Mouse (Mus musculus): Measurements from ENCODE around the gene Isoc2a.

Gene Isoc2a

DNA sequence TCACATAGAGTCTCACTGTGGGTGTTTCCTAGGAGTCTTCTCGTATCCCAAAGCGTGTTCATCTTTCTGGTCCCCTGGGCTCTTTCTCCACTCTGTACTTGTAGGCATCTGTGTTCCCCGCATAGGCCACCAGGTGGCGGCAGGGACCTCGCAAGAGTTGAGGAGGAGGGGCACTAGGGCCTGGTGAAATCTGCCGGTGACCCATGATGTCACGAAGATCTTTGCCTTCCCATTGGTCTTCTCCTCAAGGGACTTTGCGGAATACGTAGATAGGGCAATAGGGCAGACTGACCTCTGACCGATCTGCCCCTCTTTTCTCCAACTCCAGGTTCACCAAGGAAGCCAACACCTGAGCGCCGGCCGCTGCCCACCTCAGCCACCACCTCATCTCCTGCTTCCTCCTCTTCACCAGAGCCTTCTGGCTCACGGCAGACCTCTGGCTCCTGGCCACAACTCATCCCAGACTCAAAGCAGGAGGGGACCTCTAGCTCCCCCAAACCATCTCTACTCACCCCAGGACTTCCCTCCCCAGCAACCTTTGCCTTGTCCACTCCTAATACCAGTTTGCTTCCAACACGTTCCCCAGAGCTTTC, 66.4 kb downstream of the Isoc2a start:
- H3K4me3 ChIP-seq (replicated peaks; ENCODE audit: low read length): peak overlapping the region; percentile 64
- H3K4me1 ChIP-seq (replicated peaks; ENCODE audit: low read depth, low read length): peaks cover 15% of the 10 kb centered on the region
- peaks cover 9% of the 10 kb centered on the region; the same call in 1 of the 2 replicates for H3K27me3 ChIP-seq (ENCODE audit: insufficient read depth, low read length)
- H3K9me3 ChIP-seq (ENCODE audit: low read length): no peaks in the 10 kb centered on the region
- H3K36me3 ChIP-seq (ENCODE audit: insufficient read depth, low read length): no peaks in the 10 kb centered on the region
- TF ChIP-seq CTCF (conservative IDR thresholded peaks at IDR 0.05; ENCODE audit: low read length) (peak; percentile 92), NANOG (IDR thresholded peaks at IDR 0.05; ENCODE audit: borderline replicate concordance, low read length) (no peak), POU5F1 (IDR thresholded peaks at IDR 0.05; ENCODE audit: borderline replicate concordance, low read length) (no peak)
